Mouse (Mus musculus) C2C12 (cell line): Measurements from ENCODE around the gene Cldn4.

Experiments used
- CEBPB ChIP-seq: IDR thresholded peaks from one replicate; pipeline ENCODE4 v1.6.1; 2011; ENCODE audit warnings: low read depth, mild to moderate bottlenecking, control low read depth, moderate library complexity
- CTCF ChIP-seq: IDR thresholded peaks from one replicate; pipeline ENCODE4 v1.5.1; 2011; ENCODE audit not compliant: control insufficient read depth, insufficient read depth, insufficient read length
- MAX ChIP-seq: IDR thresholded peaks from one replicate; pipeline ENCODE4 v1.6.1; 2011; ENCODE audit warnings: mild to moderate bottlenecking, control low read depth
- MYOD1 ChIP-seq: IDR thresholded peaks from one replicate; pipeline ENCODE4 v1.6.1; 2011; ENCODE audit warnings: low read depth; ENCODE audit not compliant: control insufficient read depth, insufficient read length
- MYOG ChIP-seq: IDR thresholded peaks from one replicate; pipeline ENCODE4 v1.6.1; 2011; ENCODE audit not compliant: control insufficient read depth, insufficient read length; ENCODE audit errors: extremely low read depth
- USF1 ChIP-seq: IDR thresholded peaks from one replicate; pipeline ENCODE4 v1.6.1; 2011; ENCODE audit warnings: low read depth, mild to moderate bottlenecking, control low read depth, moderate library complexity

GRCm38 (mm10) chr5:134948085-134948439 is 1.3 kb upstream of the Cldn4 start:
- TF ChIP-seq CTCF (no peak), MAX (no peak), CEBPB (no peak), USF1 (no peak), MYOG (no peak), MYOD1 (no peak)
